Mouse (Mus musculus): ENCODE data around the gene Bloc1s3. TPM values are rescaled to one million over a fixed set of nuclear protein-coding genes. Genes with fewer than 3 reads are reported as not detected.

The Bloc1s3 gene
- total RNA-seq (2021): 1 to 10 TPM; 6.4 to 7.0 TPM
- long read RNA-seq, experiment 1, transcript Bloc1s3-201 (2 exons, 3,188 nt): major isoform, 8 of 9 reads
- long read RNA-seq, experiment 1, partial matches to known transcripts: 0 of 9 reads
- long read RNA-seq, experiment 1, other reads (novel, unspliced or antisense): 1 of 9 reads
- long read RNA-seq, experiment 2, partial matches to known transcripts: 0 of 5 reads
- long read RNA-seq, experiment 2, other reads (novel, unspliced or antisense): 2 of 5 reads

DNA sequence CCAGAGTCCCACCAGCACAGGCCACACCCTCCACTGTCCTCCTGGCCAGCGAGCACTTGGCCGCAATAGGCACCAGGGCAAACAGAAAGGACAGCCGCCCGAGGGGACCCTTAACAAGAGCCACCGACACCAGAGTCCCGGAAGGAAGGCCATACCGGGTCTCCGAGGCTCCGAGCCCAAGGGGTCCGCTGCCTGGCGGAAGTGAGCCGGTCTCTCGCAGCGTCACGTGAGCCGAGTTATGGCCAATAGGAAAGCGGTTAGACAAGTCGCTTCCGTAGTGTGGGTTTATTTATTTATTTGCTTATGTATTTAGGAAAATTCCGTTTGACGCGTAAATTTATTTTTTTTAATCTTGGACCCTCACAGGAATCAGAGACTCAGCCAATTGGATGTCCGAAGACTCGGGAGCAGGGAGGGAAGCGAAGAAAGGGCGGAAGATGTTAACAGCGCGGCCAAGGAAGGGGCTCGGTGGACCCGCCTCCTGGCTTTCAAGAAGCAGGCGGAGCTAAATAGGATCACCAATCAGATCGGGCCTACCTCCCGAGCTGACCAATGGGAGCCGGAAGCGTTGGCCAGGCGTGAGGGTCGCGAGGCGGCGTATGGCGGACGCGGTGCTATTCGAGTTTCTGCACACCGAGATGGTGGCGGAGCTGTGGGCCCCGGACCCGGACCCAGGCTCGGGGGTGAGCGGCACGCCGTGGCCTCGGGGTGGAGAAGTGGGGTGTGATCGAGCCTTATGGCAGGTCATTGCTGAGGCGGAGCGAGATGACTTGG lies at the start of gene Bloc1s3, which contains the start of gene Trappc6a:
Gene Bloc1s3, minus strand, starts transcription at position 218 of the 774 bp plus-strand sequence.
Gene Trappc6a, plus strand, starts transcription at position 246 of the 774 bp plus-strand sequence.
- peak; percentile 95 to 96 for DNase-seq (ENCODE audit: low spot score in 2 of 2)

DNA sequence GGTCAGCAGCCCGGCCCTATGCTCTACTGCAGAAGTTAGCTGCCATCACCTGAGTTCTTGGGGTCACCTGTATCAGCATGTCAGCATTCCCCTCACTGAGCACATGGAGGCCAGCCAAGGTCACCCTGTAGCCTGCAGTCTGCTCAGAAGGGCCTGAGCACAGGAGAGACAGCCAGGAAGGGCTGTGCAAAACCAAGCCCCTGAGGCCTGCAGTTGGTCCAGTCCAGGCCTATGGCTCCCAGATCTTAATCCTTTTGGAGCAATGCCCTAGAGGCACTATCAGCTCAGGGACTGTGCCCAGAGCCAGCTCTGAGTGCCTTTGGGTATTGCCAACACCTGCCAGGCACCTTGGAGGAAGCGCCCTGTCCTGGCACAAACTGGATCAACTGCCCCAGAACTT lies 48.9 kb upstream of the Bloc1s3 start:
- DNase-seq (ENCODE audit: low spot score in 2 of 2): no peak

DNA sequence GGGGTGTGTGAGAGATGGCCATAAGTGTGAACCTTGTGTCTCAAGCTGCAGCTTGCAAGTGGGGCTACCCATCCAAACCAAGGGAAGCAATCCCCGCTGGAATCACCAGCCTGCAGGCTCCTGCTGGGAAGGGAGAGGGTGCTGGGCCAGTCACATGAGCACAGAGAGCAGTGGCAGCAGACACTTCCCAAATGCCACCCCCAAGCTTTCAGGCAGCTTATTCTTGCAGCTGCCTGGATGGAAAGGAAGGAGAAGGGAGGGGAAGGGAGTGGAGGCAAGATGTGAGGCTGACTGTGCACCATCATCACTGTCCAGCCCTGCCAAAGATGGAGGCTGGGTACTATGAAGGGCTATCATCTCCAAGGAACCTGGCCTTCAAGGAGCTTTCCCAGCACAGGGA lies 46.0 kb upstream of the Bloc1s3 start:
- peak; percentile 40 to 57 for DNase-seq (ENCODE audit: low spot score in 2 of 2)

DNA sequence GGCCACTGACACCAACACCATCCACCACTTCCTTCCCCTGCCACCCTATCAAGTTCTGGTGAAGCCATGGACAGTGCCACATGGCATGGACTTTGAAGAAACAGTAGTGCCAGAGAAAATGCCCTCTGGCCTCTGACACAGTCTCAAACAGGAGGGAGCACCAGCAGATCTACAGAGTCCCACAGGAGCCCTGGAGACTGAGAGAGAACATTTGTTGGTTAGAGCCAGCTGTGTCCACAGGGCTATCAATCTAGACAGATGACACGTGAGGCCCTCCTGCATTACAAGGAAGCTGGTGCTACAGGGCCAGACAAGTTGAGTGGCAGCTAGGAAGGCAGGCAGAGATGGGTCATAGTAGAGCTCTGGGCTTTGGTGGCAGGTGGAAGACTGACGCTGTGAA lies 44.3 kb upstream of the Bloc1s3 start:
- no peak for DNase-seq (ENCODE audit: low spot score in 2 of 2)

DNA sequence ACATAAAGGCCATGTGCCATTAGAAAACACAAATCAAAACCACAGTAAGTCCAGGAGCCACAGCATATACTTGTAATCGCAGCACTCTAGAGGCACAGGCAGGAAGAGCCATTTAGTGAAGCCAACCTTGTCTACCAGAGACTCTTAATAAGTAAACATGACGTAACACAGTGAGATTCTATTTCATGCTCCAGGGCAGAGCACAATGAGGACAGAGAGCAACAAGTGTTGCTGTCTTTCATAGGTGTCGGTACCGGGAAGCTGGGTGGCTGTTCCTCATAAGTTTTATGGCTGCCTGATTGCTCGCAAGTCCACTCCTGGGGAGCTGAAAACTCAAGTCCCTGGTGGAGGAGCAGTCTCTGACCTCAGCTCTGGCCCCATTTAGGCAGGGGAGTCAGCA lies 43.5 kb upstream of the Bloc1s3 start:
- DNase-seq (ENCODE audit: low spot score in 2 of 2): no peak

DNA sequence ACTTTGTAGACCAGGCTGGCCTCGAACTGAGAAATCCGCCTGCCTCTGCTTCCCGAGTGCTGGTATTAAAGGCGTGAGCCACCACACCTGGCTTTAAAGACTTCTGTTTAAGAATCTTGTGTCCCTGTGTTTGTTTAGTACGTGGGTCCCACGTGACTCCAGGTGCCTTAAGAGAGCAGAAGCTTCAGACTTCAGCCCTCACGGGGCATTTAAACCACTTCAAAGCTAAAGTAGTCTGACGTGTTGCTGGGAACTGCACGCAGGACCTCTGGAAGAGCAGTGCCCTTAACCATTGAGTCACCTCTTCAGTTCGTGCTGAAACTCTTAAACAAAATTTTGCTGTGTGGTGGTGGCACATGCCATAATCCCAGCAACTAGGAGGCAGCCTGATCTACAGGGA lies 41.2 kb upstream of the Bloc1s3 start:
- DNase-seq (ENCODE audit: low spot score in 2 of 2): no peak

DNA sequence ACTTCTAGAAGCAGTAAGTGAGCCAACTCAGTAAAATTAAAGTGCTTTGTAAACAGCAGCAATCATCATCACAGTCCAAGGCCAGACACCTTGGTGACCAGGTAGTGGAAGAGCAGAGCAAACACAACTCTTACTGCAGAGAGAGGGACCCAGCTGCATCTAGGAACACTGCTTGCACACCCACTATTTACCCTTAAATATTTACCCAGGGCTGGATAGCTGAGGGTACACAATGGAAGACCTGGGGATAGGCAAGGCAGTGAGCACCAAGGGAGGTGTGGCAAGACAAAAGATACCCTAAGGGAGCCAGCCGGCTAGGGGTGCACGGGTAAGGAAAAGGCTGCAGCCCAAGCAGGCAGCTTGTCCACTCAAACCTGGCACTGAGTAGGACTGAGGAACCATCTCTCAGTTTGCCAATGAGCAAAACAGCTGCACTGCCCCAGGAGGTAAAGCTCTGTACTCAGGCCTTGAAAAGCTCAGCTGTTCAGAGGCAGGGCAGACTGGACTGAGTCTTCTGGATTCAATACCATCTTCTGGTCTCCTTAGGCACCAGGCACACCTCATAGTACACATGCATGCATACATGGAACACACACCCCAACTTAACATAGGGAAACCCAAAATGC lies 39.3 kb upstream of the Bloc1s3 start:
- DNase-seq (ENCODE audit: low spot score in 2 of 2): no peak

DNA sequence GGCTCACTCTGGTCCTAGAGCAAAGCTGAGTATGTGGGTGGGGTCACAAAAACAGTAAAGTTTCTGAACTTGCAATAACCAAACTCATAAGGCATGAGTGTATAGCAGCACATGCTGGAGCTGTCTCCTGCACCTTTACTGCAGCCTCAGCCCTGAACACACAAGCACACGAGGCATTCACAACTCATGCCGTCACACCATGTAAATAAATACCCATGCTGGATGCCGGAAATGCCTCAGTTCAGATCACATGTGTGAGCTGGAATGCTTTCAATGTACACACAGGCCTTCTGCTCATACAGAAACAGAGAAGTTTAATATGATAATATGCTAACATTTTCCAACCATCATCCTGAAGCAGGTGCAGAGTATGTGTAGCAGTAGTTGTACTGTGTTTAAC lies 37.8 kb upstream of the Bloc1s3 start:
- no peak for DNase-seq (ENCODE audit: low spot score in 2 of 2)

DNA sequence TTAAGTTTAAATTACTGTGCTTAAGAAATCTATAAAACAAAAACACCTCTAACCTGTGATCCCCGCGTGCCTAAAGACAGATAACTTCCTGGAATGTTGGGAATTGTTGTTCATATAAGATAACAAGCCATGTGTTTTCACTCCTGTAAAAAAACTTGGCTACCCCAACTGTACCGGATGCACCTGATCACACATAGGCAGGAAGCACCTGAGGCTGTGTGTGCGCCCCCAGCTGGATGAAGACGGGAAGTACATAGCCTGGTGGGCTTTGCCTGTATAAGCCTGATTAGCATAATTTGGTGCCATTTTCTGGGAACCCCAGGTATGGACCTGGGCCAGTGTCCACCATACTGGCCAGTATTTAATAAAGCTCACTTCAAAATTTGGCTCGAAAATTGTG lies 35.4 kb upstream of the Bloc1s3 start:
- DNase-seq (ENCODE audit: low spot score in 2 of 2): no peak

DNA sequence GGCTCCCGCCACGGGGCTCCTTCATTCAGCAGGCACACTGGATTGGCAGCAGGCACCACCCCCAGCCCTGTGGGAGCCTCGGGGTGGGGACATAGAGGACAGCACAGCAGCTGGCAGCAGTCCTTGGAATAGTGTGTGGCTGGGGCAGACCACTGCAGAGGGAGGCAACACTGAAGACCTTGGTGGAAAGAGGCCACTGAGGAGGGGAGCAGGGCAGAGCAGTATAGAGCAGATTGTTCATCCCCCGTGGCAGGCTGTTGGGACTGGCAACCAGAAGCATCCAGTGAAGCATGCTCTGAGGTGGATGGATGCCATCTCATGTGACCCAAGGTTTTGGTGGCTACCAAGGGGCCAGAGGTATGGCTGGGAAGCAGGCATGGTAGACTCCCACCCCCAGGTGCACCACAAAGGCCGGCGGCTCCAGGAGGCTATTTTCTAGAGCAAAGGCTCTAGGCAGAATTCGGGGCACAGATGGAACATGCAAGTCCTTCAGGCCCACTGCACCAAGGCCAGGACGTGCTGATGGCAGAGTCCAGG lies 34.1 kb upstream of the Bloc1s3 start:
- DNase-seq (ENCODE audit: low spot score in 2 of 2): peak in 1 of 2 experiments; percentile 44

DNA sequence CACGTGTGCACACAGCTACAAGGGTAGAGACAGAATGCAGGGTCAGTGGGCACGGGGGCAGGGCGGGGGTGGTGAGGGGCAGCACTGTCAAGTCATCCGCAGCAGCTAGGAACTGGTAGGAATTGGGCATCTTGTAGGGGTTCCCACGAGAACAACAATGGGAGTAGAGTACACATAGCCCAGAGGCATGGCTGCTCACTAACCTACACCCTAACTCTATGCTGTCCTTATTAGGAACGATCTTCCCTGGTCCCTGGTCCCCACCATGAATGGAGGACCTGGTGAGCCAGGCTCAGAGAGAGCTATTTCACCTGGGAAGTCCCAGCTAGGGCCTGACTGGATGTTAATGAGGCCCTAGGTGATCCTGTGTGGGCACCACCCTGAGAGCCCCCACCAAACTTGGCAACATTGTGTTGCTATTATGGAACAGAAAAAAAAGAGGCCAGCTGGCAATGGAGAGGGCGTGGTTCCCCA lies 33.6 kb upstream of the Bloc1s3 start:
- DNase-seq (ENCODE audit: low spot score in 2 of 2): no peak

DNA sequence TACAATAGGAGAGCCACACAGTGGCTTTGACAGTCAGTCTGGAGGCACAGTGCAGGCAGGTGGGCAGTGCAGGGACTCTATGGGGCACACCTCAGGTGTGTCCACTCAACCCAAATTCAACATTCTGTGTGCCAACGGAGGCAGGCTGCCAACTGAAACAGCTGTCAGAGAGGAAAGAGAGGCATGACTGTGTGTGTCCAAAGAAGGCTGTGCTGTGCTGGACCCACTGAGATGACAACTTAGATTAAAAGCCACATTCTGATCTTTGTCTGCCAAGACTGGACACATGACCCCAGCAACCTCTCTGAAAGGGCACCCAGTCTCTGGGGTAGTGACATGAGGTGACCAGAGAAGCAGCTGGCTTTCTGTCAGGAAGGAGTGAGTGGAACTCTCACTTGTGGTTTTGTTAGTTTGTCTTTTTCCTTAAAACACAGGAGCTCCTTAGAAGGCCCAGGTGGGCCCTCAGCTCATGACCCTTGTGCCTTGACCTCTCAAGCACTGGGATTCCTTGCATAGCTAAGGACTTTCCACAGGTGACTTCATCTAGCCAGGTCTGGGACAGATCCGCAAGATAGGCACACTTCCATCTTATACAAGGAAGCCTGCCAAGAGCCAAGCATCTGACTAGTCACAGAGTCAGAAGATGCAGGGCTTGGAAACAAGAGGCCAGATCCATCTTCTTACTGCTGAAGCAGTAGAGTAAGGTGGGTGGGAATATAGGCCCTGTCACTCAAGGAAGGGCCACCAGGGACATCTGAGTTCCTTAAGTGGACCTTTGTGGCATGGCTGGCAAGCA lies 32.8 kb upstream of the Bloc1s3 start:
- no peak for DNase-seq (ENCODE audit: low spot score in 2 of 2)

DNA sequence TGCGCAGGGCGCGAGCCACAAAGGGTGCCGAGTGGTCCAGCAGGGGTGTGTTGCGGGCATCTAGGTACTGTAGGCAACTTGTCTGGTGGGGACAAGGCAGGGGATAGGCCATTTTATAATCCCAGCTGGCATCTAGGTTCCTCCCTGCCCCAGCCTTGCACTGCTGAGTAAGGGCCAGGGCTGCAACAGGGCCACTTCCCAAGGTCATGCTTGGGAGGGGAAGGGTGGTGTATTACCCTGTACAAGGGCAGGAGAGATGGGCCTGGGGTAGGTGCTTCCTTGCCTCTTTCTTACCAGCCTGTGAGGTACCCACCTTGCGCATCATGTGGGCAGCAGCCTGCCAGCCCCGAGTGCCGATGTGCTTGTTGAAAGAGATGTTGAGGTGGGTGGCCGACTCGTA lies 26.5 kb upstream of the Bloc1s3 start:
- DNase-seq (ENCODE audit: low spot score in 2 of 2): no peak

DNA sequence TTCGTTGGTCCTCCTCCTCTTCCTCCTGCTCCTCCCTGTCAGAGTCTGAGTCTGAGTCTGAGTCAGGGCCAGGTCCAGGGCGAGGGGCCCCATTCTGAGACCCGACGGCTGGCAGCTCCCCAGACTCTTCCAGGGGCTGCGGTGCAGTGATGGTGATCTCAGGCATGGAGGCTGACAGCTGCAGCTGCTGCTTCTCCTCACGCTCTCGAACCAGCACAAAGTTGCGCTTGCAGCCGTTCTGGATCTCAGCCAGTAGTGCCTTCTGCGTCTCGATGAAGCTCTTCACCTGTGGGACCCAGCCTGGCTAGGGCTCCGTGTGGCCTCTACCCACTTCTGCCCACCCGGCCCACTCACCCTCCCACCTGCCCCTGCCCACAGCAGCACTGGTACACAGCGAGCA lies 24.1 kb upstream of the Bloc1s3 start:
- no peak for DNase-seq (ENCODE audit: low spot score in 2 of 2)

DNA sequence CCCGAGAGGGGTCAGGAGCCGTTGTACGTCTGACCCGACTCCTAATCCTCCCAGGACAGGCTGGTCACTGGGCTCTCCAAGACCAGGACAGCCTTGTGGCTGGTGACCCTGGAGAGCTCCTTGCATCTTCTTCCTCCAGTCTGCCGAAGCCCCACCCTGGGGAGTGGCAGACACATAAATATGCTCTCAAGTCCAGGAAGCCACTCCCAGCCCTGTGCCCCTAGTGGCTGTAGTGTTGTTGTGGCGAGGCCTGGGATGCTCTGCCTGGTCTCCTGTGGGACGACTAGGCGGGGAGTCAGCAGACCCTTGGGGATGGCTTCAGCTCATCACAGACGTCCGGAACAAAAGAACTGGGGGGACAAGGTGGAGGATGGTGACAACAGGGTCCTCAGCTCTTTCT lies 22.9 kb upstream of the Bloc1s3 start:
- DNase-seq (ENCODE audit: low spot score in 2 of 2): no peak

DNA sequence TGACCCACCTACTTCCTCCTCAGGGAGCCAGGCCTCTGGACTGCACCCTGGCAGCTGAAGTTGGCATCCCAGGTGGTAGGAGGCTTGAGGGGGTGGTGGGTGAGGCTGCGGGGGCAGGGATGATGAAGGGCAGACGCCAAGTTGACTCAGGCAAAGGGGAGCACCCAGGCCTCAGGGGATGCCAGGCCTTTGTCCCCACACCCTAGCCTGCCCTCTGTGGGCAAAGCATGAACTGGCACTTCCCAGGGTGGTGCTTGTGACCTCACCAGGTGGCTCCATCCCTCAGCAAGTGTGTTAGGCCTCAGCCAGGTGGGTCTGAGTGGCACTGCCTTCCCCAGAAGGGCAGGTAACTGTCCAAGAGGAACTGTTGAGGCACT lies 16.9 kb upstream of the Bloc1s3 start:
- DNase-seq (ENCODE audit: low spot score in 2 of 2): no peak

DNA sequence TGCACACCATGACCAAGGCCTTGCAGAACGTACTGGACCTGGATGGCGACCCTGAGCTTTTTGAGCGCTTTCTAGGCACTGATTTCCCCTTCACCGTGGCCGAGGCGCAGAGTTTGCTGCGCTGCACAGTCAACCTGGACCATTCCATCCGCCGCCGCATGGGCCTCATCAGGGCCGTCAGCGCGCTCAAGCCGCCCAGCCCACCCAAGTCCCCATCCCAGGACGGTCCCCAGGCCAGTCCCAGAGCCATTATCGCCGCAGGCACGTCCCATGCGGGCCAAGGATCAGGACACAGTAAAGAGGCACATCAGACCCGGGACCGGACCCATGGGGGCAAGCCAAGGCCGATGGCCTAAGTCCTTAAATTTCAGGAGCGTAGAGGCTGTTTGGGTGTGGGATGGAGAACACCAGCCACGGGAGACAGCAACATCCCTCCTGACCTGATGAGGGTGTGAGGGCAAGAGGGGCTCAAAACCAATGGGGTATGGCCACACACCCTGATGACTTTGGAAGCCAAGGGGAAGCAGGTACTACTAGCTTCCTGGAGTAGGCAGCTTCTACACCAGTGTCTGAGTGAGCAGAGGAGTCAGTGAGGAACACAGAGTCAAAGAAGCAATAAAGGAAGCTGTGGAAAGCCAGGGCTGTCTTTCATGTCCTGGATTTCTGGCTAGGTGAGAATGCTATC lies 16.4 kb upstream of the Bloc1s3 start:
- DNase-seq (ENCODE audit: low spot score in 2 of 2): no peak

DNA sequence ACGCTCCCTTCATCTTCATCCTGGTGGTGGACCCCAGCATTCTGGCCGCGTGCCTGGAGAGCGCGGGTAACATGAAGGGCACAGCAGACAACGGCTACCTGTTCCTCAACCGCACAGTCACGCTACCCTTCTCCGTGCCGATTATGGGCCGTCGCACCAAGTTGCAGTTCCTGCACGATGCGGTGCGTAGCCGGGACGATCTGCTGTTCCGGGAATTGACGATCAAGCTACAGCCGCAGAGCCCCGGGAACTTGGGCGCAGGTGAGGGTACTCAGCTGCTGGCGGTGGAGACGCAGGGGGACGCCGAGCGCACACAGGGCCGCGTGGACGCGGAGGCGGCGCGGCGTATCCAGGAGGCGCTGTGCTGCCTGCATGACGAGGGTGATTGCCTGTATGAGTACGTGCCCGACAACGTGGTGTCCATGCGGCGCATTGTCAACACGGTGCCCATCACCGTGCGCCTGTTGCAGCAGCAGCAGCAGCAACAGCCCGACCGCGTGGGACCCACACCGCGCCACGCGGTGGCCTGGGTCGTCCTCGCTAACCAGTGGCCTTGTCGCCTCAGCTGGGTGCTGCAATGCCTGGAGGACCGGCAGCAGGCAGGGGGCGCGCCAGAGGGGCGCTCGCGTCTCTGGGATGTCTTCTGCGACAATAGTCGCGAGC lies 15.7 kb upstream of the Bloc1s3 start:
- DNase-seq (ENCODE audit: low spot score in 2 of 2): peak; percentile 78 to 80

DNA sequence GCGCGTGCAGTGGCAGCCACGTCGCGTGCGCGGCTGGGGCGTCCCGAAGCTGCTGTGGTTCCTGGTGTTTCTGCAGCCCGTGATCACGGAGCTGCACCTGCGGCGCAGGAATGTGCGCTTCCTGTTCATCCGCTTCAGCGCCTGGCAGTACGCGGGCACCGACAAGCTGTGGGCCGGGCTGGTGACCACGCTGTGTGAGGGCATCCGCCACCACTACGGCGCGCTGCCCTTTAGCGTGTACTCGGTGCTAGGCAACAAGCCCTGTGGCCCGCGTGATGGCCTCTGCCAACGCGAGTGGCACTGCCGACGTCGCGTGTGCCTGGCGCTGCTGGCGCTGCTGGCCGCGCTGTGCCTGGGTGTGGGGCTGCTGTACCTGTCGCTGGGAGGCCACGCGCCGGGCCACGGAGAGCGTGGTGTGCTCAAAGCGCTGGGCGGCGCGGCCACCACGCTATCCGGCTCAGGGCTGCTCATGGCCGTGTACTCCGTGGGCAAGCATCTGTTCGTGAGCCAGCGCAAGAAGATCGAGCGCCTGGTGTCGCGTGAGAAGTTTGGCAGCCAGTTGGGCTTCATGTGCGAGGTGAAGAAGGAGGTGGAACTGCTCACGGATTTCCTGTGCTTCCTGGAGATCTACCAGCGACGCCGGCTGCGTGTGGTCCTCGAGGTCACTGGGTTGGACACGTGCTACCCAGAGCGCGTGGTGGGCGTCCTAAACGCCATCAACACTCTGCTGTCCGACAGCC lies 15.0 kb upstream of the Bloc1s3 start:
- DNase-seq (ENCODE audit: low spot score in 2 of 2): no peak
